Mouse (Mus musculus) neural tube, embryonic 11.5 days (tissue): ENCODE measurements around the gene Unc13d. TPM values are rescaled to one million over a fixed set of nuclear protein-coding genes. Genes with fewer than 3 reads are reported as not detected.

Experiments
- ATAC-seq: fragments of 200-750 bp; cut with Nextera tagmentation; 2 replicates; pipeline ENCODE4 v1.8.0; 2017; ENCODE audit warnings: moderate number of reproducible peaks, mild to moderate bottlenecking, moderate TSS enrichment, moderate library complexity; ENCODE audit not compliant: insufficient read depth, low FRiP score, low TSS enrichment
- DNase-seq: peaks from one replicate; pipeline ENCODE4 v3.0.0-alpha.2; 2015; ENCODE audit warnings: low spot score
- H3K27ac ChIP-seq: fragments of 300-500 bp; sonication (generic); 2 replicates; pipeline ENCODE4 v1.5.1; 2014; ENCODE audit warnings: low read depth, mild to moderate bottlenecking, low read length
- H3K27me3 ChIP-seq: fragments of 300-500 bp; sonication (generic); 2 replicates; pipeline ENCODE4 v1.6.1; 2014; ENCODE audit warnings: mild to moderate bottlenecking, low read length, mixed read lengths; ENCODE audit not compliant: control insufficient read depth, insufficient read depth
- H3K36me3 ChIP-seq: fragments of 300-500 bp; sonication (generic); 2 replicates; pipeline ENCODE4 v1.6.1; 2014; ENCODE audit warnings: mild to moderate bottlenecking, low read length, moderate library complexity, mixed read lengths; ENCODE audit not compliant: control insufficient read depth, insufficient read depth
- H3K4me1 ChIP-seq: fragments of 300-500 bp; sonication (generic); 2 replicates; pipeline ENCODE4 v1.6.1; 2014; ENCODE audit warnings: low read length, mixed read lengths; ENCODE audit not compliant: control insufficient read depth, insufficient read depth
- H3K4me2 ChIP-seq: fragments of 300-500 bp; sonication (generic); 2 replicates; pipeline ENCODE4 v1.6.1; 2014; ENCODE audit warnings: low read depth, mild to moderate bottlenecking, moderate library complexity
- H3K4me3 ChIP-seq: fragments of 300-500 bp; sonication (generic); 2 replicates; pipeline ENCODE4 v1.5.1; 2014; ENCODE audit warnings: low read depth, low read length
- H3K9ac ChIP-seq: fragments of 300-500 bp; sonication (generic); 2 replicates; pipeline ENCODE4 v1.6.1; 2014; ENCODE audit warnings: mild to moderate bottlenecking, low read length
- H3K9me3 ChIP-seq: fragments of 300-500 bp; sonication (generic); 2 replicates; pipeline ENCODE4 v1.6.1; 2016; ENCODE audit warnings: low read length; ENCODE audit not compliant: control insufficient read depth
- WGBS: fragments of 180-500 bp; shearing (Covaris S2); extraction: QIAGEN DNeasy Blood & Tissue Kit; methylation state at CpG from one replicate; pipeline ENCODE4 v1.1.7; 2014; 5-methylcytosine and 5-hydroxymethylcytosine counted together
- polyA plus RNA-seq: library from polyadenylated mRNA; unstranded; fragments of >200 nt; fragmentation: Nextera tagmentation; extraction: Ambion mirVana; gene quantifications from 2 replicates; pipeline ENCODE4 v1.2.1, GENCODE M21; 2014

Unc13d gene
- polyA plus RNA-seq, 1 experiment from 2014 or later = 1.3 TPM

- H3K36me3 ChIP-seq = peaks cover 9% of the 10 kb centered on the region
- ATAC-seq (no peak), DNase-seq (no peak)
- no peaks in the 10 kb centered on the region for H3K9me3 ChIP-seq
- H3K27ac ChIP-seq = no peak overlapping the region
- no peaks in the 10 kb centered on the region for H3K27me3 ChIP-seq
- WGBS = 93% methylated on average over 9 of the region's 9 CpGs
- no peak overlapping the region for H3K9ac ChIP-seq
- H3K4me2 ChIP-seq = no peak overlapping the region
- no peaks in the 10 kb centered on the region for H3K4me1 ChIP-seq
- no peak overlapping the region for H3K4me3 ChIP-seq
Measured at GRCm38 (mm10) chr11:116037826-116038225, 39.9 kb downstream of the Unc13d start.

GRCm38 (mm10) chr11:116036671-116037070 is 41.1 kb downstream of the Unc13d start:
- DNase-seq (no peak), ATAC-seq (no peak)
- Histone ChIP-seq H3K27ac (no peak overlapping the region), H3K4me1 (peaks cover under 1% of the 10 kb centered on the region; the same call in 1 of the 2 replicates), H3K4me2 (no peak overlapping the region), H3K27me3 (no peaks in the 10 kb centered on the region), H3K4me3 (no peak overlapping the region), H3K9ac (no peak overlapping the region), H3K36me3 (peaks cover 9% of the 10 kb centered on the region), H3K9me3 (no peaks in the 10 kb centered on the region)
- WGBS = 75% methylated on average over 3 of the region's 3 CpGs

- H3K9me3 ChIP-seq = no peaks in the 10 kb centered on the region
- no peak overlapping the region for H3K9ac ChIP-seq
- WGBS = 96% methylated on average over 6 of the region's 6 CpGs
- ATAC-seq = no peak
- peaks cover 9% of the 10 kb centered on the region for H3K4me1 ChIP-seq
- no peak overlapping the region for H3K27ac ChIP-seq
- no peak overlapping the region for H3K4me3 ChIP-seq
- DNase-seq = no peak
- no peak overlapping the region for H3K4me2 ChIP-seq
- no peaks in the 10 kb centered on the region for H3K27me3 ChIP-seq
- H3K36me3 ChIP-seq = peaks cover 4% of the 10 kb centered on the region
Measured at GRCm38 (mm10) chr11:116034584-116034983, 43.2 kb downstream of the Unc13d start.

- Histone ChIP-seq H3K4me3 (peak overlapping the region; percentile 79), H3K27me3 (no peaks in the 10 kb centered on the region), H3K27ac (peak overlapping the region; percentile 97), H3K4me1 (peaks cover 9% of the 10 kb centered on the region), H3K9me3 (no peaks in the 10 kb centered on the region), H3K4me2 (peak overlapping the region; percentile 89), H3K36me3 (no peaks in the 10 kb centered on the region), H3K9ac (peak overlapping the region; percentile 98)
- ATAC-seq (peak; percentile 14), DNase-seq (no peak)
- WGBS = 26% methylated on average over 14 of the region's 14 CpGs
Measured at GRCm38 (mm10) chr11:116030898-116031845, 46.6 kb downstream of the Unc13d start.

GRCm38 (mm10) chr11:116030088-116030897 is 47.5 kb downstream of the Unc13d start, which contains the start of gene Unk:
Unk (plus strand) TSS chr11:116030322.
- Histone ChIP-seq H3K27me3 (no peaks in the 10 kb centered on the region), H3K9ac (peak within 1 kb of the TSS; percentile 98), H3K27ac (peak within 1 kb of the TSS; percentile 97), H3K4me3 (peak within 1 kb of the TSS; percentile 79), H3K36me3 (no peaks in the 10 kb centered on the region), H3K9me3 (no peaks in the 10 kb centered on the region), H3K4me2 (peak within 1 kb of the TSS; percentile 89), H3K4me1 (peaks cover 9% of the 10 kb centered on the region)
- peak; percentile 91 for ATAC-seq
- DNase-seq = peak; percentile 97
- WGBS = under 1% methylated on average over 62 of the region's 67 CpGs

GRCm38 (mm10) chr11:116029086-116029865 is 48.5 kb downstream of the Unc13d start:
- WGBS = 79% methylated on average over 6 of the region's 6 CpGs
- ATAC-seq (no peak), DNase-seq (no peak)
- no peak overlapping the region for H3K9ac ChIP-seq
- no peaks in the 10 kb centered on the region for H3K27me3 ChIP-seq
- H3K36me3 ChIP-seq = no peaks in the 10 kb centered on the region
- H3K9me3 ChIP-seq = no peaks in the 10 kb centered on the region
- no peak overlapping the region for H3K27ac ChIP-seq
- H3K4me3 ChIP-seq = peak overlapping the region; percentile 27
- peak overlapping the region; percentile 55 for H3K4me2 ChIP-seq
- H3K4me1 ChIP-seq = peaks cover 9% of the 10 kb centered on the region

- no peak overlapping the region for H3K4me2 ChIP-seq
- 82% methylated on average over 9 of the region's 9 CpGs for WGBS
- H3K9ac ChIP-seq = no peak overlapping the region
- H3K4me3 ChIP-seq = no peak overlapping the region
- H3K9me3 ChIP-seq = no peaks in the 10 kb centered on the region
- DNase-seq (no peak), ATAC-seq (no peak)
- no peaks in the 10 kb centered on the region for H3K36me3 ChIP-seq
- H3K27me3 ChIP-seq = no peaks in the 10 kb centered on the region
- H3K4me1 ChIP-seq = peaks cover 9% of the 10 kb centered on the region
- H3K27ac ChIP-seq = no peak overlapping the region
Measured at GRCm38 (mm10) chr11:116028177-116028865, 49.4 kb downstream of the Unc13d start.

- peaks cover 9% of the 10 kb centered on the region for H3K4me1 ChIP-seq
- H3K9ac ChIP-seq = no peak within 1 kb of the TSS
- H3K9me3 ChIP-seq = no peaks in the 10 kb centered on the region
- H3K4me2 ChIP-seq = no peak within 1 kb of the TSS
- no peaks in the 10 kb centered on the region for H3K27me3 ChIP-seq
- no peak within 1 kb of the TSS for H3K27ac ChIP-seq
- no peaks in the 10 kb centered on the region for H3K36me3 ChIP-seq
- ATAC-seq (no peak), DNase-seq (no peak)
- 83% methylated on average over 4 of the region's 4 CpGs for WGBS
- H3K4me3 ChIP-seq = no peak within 1 kb of the TSS
Measured at GRCm38 (mm10) chr11:116027756-116028155, 50.0 kb downstream of the Unc13d start, which contains the start of gene H3f3b. H3f3b (minus strand) TSS chr11:116027962.
